Mouse (Mus musculus): Measurements from ENCODE around the gene Foxd3. TPM values are rescaled to one million over a fixed set of nuclear protein-coding genes. Genes with fewer than 3 reads are reported as not detected.

Foxd3 gene
- polyA plus RNA-seq, 1 experiment from 2014 or later: 1.5 TPM

GRCm38 (mm10) chr4:99656605-99657429 lies 718 bp downstream of the Foxd3 start:
- Histone ChIP-seq H3K36me3 (ENCODE audit: control insufficient read depth, insufficient read depth, low read length) (no peaks in the 10 kb centered on the region), H3K4me2 (ENCODE audit: low read length) (peak overlapping the region; percentile 45), H3K4me3 (ENCODE audit: low read length) (peak overlapping the region; percentile 39), H3K4me1 (ENCODE audit: control insufficient read depth, insufficient read depth, low read depth, low read length) (peaks cover 10% of the 10 kb centered on the region), H3K9ac (ENCODE audit: low read depth, low read length) (peak overlapping the region; percentile 11), H3K27me3 (replicated peaks; ENCODE audit: control insufficient read depth, insufficient read depth, low read length) (peaks cover 36% of the 10 kb centered on the region), H3K27ac (ENCODE audit: low read depth, low read length) (peak overlapping the region; percentile 51; the same call in 1 of the 2 replicates), H3K9me3 (ENCODE audit: control insufficient read depth, low read length) (no peaks in the 10 kb centered on the region)
- peak; percentile 39; the same call in 1 of the 2 replicates for ATAC-seq
- under 1% methylated on average over 65 of the region's 92 CpGs for WGBS

DNA sequence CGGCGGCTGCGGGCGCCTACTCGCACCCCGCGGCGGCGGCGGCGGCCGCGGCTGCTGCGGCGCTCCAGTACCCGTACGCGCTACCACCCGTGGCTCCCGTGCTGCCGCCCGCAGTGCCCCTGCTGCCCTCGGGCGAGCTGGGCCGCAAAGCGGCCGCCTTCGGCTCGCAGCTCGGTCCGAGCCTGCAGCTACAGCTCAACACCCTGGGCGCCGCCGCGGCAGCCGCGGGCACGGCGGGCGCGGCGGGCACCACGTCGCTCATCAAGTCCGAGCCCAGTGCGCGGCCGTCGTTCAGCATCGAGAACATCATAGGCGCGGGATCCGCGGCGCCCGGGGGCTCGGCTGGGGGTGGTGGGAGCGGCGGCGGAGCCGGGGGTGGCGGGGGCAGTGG lies 1.3 kb downstream of the Foxd3 start:
- peaks cover 41% of the 10 kb centered on the region for H3K27me3 ChIP-seq (replicated peaks; ENCODE audit: control insufficient read depth, insufficient read depth, low read length)
- 0% methylated on average over 37 of the region's 62 CpGs for WGBS
- H3K9ac ChIP-seq (ENCODE audit: low read depth, low read length): no peak overlapping the region
- peak; percentile 18; the same call in 1 of the 2 replicates for ATAC-seq
- H3K27ac ChIP-seq (ENCODE audit: low read depth, low read length): peak overlapping the region; percentile 29; the same call in 1 of the 2 replicates
- no peaks in the 10 kb centered on the region for H3K36me3 ChIP-seq (ENCODE audit: control insufficient read depth, insufficient read depth, low read length)
- no peaks in the 10 kb centered on the region for H3K9me3 ChIP-seq (ENCODE audit: control insufficient read depth, low read length)
- H3K4me1 ChIP-seq (ENCODE audit: control insufficient read depth, insufficient read depth, low read depth, low read length): peaks cover 10% of the 10 kb centered on the region
- peak overlapping the region; percentile 39 for H3K4me3 ChIP-seq (ENCODE audit: low read length)
- peak overlapping the region; percentile 45 for H3K4me2 ChIP-seq (ENCODE audit: low read length)

GRCm38 (mm10) chr4:99657831-99658470 lies 1.9 kb downstream of the Foxd3 start:
- WGBS: under 1% methylated on average over 41 of the region's 41 CpGs
- Histone ChIP-seq H3K27me3 (replicated peaks; ENCODE audit: control insufficient read depth, insufficient read depth, low read length) (peaks cover 41% of the 10 kb centered on the region), H3K9me3 (ENCODE audit: control insufficient read depth, low read length) (no peaks in the 10 kb centered on the region), H3K4me1 (ENCODE audit: control insufficient read depth, insufficient read depth, low read depth, low read length) (peaks cover 10% of the 10 kb centered on the region), H3K36me3 (ENCODE audit: control insufficient read depth, insufficient read depth, low read length) (no peaks in the 10 kb centered on the region), H3K4me2 (ENCODE audit: low read length) (peak overlapping the region; percentile 45), H3K27ac (ENCODE audit: low read depth, low read length) (no peak overlapping the region; the same call in 1 of the 2 replicates), H3K9ac (ENCODE audit: low read depth, low read length) (no peak overlapping the region), H3K4me3 (ENCODE audit: low read length) (peak overlapping the region; percentile 39)
- peak; percentile 41 for ATAC-seq

- H3K9me3 ChIP-seq (ENCODE audit: control insufficient read depth, low read length): no peaks in the 10 kb centered on the region
- no peaks in the 10 kb centered on the region for H3K36me3 ChIP-seq (ENCODE audit: control insufficient read depth, insufficient read depth, low read length)
- no peak overlapping the region for H3K27ac ChIP-seq (ENCODE audit: low read depth, low read length)
- ATAC-seq: no peak
- no peak overlapping the region for H3K9ac ChIP-seq (ENCODE audit: low read depth, low read length)
- peaks cover 10% of the 10 kb centered on the region for H3K4me1 ChIP-seq (ENCODE audit: control insufficient read depth, insufficient read depth, low read depth, low read length)
- WGBS: 17% methylated on average over 6 of the region's 6 CpGs
- peaks cover 46% of the 10 kb centered on the region for H3K27me3 ChIP-seq (replicated peaks; ENCODE audit: control insufficient read depth, insufficient read depth, low read length)
- no peak overlapping the region for H3K4me2 ChIP-seq (ENCODE audit: low read length)
- no peak overlapping the region for H3K4me3 ChIP-seq (ENCODE audit: low read length)
Measured at GRCm38 (mm10) chr4:99658881-99659280, 2.8 kb downstream of the Foxd3 start.

DNA sequence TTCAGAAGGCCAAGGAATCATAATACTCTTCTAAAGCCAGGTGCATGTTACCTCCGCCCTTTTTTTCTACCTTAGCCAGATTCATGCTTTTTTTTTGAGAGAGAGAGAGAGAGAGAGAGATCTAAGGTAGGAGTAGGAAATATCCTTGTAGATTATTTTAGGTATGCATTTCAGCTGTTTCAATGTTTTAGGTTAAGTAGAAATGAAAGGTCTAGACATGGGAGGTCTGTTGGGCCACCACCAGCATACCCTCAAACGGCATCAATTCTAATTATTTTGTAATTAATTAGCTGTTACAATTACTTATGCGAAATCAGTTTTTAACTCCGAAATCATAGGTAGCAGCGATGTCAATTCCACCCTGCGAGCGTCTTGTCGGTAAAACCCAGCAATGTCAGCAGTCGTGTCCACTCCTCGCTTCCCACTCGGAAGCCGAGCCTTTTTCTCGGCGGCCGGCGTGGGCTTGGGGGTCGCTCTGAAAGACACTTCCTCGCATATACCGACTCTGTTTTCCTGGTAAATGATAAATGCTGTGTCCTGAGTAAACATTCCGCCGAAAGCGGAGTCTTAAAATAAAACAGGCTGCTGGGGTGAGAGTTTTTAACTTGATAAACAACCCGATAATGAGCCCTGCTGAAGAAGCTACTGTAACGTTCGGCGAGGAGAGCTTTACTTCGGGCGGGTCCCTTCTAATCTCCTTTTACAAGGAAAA lies 3.4 kb downstream of the Foxd3 start:
- H3K4me2 ChIP-seq (ENCODE audit: low read length): no peak overlapping the region
- H3K9ac ChIP-seq (ENCODE audit: low read depth, low read length): no peak overlapping the region
- no peak overlapping the region for H3K4me3 ChIP-seq (ENCODE audit: low read length)
- WGBS: 1% methylated on average over 28 of the region's 28 CpGs
- H3K27me3 ChIP-seq (replicated peaks; ENCODE audit: control insufficient read depth, insufficient read depth, low read length): peaks cover 49% of the 10 kb centered on the region
- no peaks in the 10 kb centered on the region for H3K36me3 ChIP-seq (ENCODE audit: control insufficient read depth, insufficient read depth, low read length)
- peaks cover 10% of the 10 kb centered on the region for H3K4me1 ChIP-seq (ENCODE audit: control insufficient read depth, insufficient read depth, low read depth, low read length)
- H3K9me3 ChIP-seq (ENCODE audit: control insufficient read depth, low read length): no peaks in the 10 kb centered on the region
- no peak overlapping the region for H3K27ac ChIP-seq (ENCODE audit: low read depth, low read length)
- no peak for ATAC-seq

GRCm38 (mm10) chr4:99660073-99660611 lies 4.0 kb downstream of the Foxd3 start:
- Histone ChIP-seq H3K4me3 (ENCODE audit: low read length) (no peak overlapping the region), H3K9me3 (ENCODE audit: control insufficient read depth, low read length) (no peaks in the 10 kb centered on the region), H3K4me1 (ENCODE audit: control insufficient read depth, insufficient read depth, low read depth, low read length) (peaks cover 10% of the 10 kb centered on the region), H3K9ac (ENCODE audit: low read depth, low read length) (no peak overlapping the region), H3K27me3 (replicated peaks; ENCODE audit: control insufficient read depth, insufficient read depth, low read length) (peaks cover 49% of the 10 kb centered on the region), H3K36me3 (ENCODE audit: control insufficient read depth, insufficient read depth, low read length) (no peaks in the 10 kb centered on the region), H3K27ac (ENCODE audit: low read depth, low read length) (no peak overlapping the region), H3K4me2 (ENCODE audit: low read length) (peak overlapping the region; percentile 27)
- 1% methylated on average over 20 of the region's 20 CpGs for WGBS
- no peak for ATAC-seq

DNA sequence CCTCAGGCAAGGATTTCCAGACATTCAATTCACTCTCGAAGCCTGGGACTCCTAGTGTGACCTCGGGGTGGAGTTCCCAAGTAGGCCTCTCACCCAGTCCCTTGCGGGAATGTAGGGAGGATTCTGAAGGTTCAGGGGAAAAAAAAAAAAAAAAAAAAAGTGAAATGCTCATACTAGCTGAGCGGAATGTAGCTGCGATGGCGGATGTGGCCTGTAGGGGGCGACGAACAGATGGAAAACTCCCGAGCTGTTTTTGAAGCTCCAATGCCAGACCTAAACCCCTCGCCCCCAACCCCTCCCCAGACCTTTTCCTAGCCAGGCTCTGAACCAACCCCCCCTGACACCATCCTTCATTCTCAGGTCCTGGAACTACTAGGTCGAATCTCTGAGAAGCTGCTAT lies 4.9 kb downstream of the Foxd3 start:
- 0% methylated on average over 11 of the region's 11 CpGs for WGBS
- Histone ChIP-seq H3K36me3 (ENCODE audit: control insufficient read depth, insufficient read depth, low read length) (no peaks in the 10 kb centered on the region), H3K4me2 (ENCODE audit: low read length) (peak overlapping the region; percentile 31; the same call in 1 of the 2 replicates), H3K9ac (ENCODE audit: low read depth, low read length) (no peak overlapping the region), H3K4me3 (ENCODE audit: low read length) (no peak overlapping the region), H3K9me3 (ENCODE audit: control insufficient read depth, low read length) (no peaks in the 10 kb centered on the region), H3K27me3 (replicated peaks; ENCODE audit: control insufficient read depth, insufficient read depth, low read length) (peaks cover 47% of the 10 kb centered on the region), H3K27ac (ENCODE audit: low read depth, low read length) (no peak overlapping the region), H3K4me1 (ENCODE audit: control insufficient read depth, insufficient read depth, low read depth, low read length) (peaks cover 8% of the 10 kb centered on the region)
- no peak for ATAC-seq

GRCm38 (mm10) chr4:99661956-99662355 lies 5.9 kb downstream of the Foxd3 start:
- 6% methylated on average over 12 of the region's 12 CpGs for WGBS
- Histone ChIP-seq H3K4me3 (ENCODE audit: low read length) (no peak overlapping the region), H3K9ac (ENCODE audit: low read depth, low read length) (no peak overlapping the region), H3K27ac (ENCODE audit: low read depth, low read length) (no peak overlapping the region), H3K4me2 (ENCODE audit: low read length) (no peak overlapping the region), H3K4me1 (ENCODE audit: control insufficient read depth, insufficient read depth, low read depth, low read length) (peaks cover 8% of the 10 kb centered on the region), H3K9me3 (ENCODE audit: control insufficient read depth, low read length) (no peaks in the 10 kb centered on the region), H3K36me3 (ENCODE audit: control insufficient read depth, insufficient read depth, low read length) (no peaks in the 10 kb centered on the region), H3K27me3 (replicated peaks; ENCODE audit: control insufficient read depth, insufficient read depth, low read length) (peaks cover 39% of the 10 kb centered on the region)
- no peak for ATAC-seq
